Mouse (Mus musculus) heart, postnatal 0 days (tissue): Measurements from ENCODE around the gene Klhdc8a. TPM values are rescaled to one million over a fixed set of nuclear protein-coding genes. Genes with fewer than 3 reads are reported as not detected.

Source experiments
- ATAC-seq: fragments of 200-750 bp; cut with Nextera tagmentation; 2 replicates; pipeline ENCODE4 v1.8.0; 2017; ENCODE audit warnings: low read depth, moderate number of reproducible peaks, moderate library complexity; ENCODE audit not compliant: insufficient read depth
- DNase-seq: peaks from one replicate; pipeline ENCODE4 v3.0.0-alpha.2; 2016; ENCODE audit warnings: low spot score
- H3K27ac ChIP-seq: fragments of 300-500 bp; sonication (generic); 2 replicates; pipeline ENCODE4 v1.5.1; 2014; ENCODE audit warnings: low read depth, mild to moderate bottlenecking
- H3K27me3 ChIP-seq: fragments of 300-500 bp; sonication (generic); 2 replicates; pipeline ENCODE4 v1.6.1; 2014; ENCODE audit warnings: low read length, mixed read lengths; ENCODE audit not compliant: control insufficient read depth, insufficient read depth
- H3K36me3 ChIP-seq: fragments of 300-500 bp; sonication (generic); replicated peaks from 2 replicates; pipeline ENCODE4 v1.6.1; 2014; ENCODE audit warnings: low read length, mixed read lengths; ENCODE audit not compliant: control insufficient read depth, insufficient read depth
- H3K4me1 ChIP-seq: fragments of 300-500 bp; sonication (generic); 2 replicates; pipeline ENCODE4 v1.6.1; 2014; ENCODE audit warnings: antibody characterized with exemption; ENCODE audit not compliant: control insufficient read depth, insufficient read depth
- H3K4me2 ChIP-seq: fragments of 300-500 bp; sonication (generic); 2 replicates; pipeline ENCODE4 v1.6.1; 2014; ENCODE audit warnings: low read depth, mild to moderate bottlenecking, low read length, moderate library complexity
- H3K4me3 ChIP-seq: fragments of 300-500 bp; sonication (generic); 2 replicates; pipeline ENCODE4 v1.5.1; 2014; ENCODE audit warnings: low read depth, low read length
- H3K9ac ChIP-seq: fragments of 300-500 bp; sonication (generic); replicated peaks from 2 replicates; pipeline ENCODE4 v1.6.1; 2014; ENCODE audit warnings: low read depth, low read length, mixed read lengths
- H3K9me3 ChIP-seq: fragments of 300-500 bp; sonication (generic); replicated peaks from 2 replicates; pipeline ENCODE4 v1.6.1; 2016; ENCODE audit warnings: low read length; ENCODE audit not compliant: control insufficient read depth
- CTCF ChIP-seq: IDR thresholded peaks from 2 replicates; pipeline ENCODE4 v1.5.1; 2016; ENCODE audit warnings: antibody characterized with exemption, control low read depth, low read depth
- EP300 ChIP-seq: IDR thresholded peaks from 2 replicates; pipeline ENCODE4 v1.6.1; 2016; ENCODE audit warnings: antibody characterized with exemption, low read depth
- WGBS: fragments of 180-500 bp; shearing (Covaris S2); extraction: QIAGEN DNeasy Blood & Tissue Kit; methylation state at CpG from one replicate; pipeline ENCODE4 v1.1.7; 2014; 5-methylcytosine and 5-hydroxymethylcytosine counted together
- polyA plus RNA-seq: library from polyadenylated mRNA; unstranded; fragments of >200 nt; fragmentation: Nextera tagmentation; extraction: Ambion mirVana; gene quantifications from 2 replicates; pipeline ENCODE4 v1.2.1, GENCODE M21; 2015
- total RNA-seq: library from RNA; depleted of rRNA; stranded (reverse); fragments of >200 nt; gene quantifications from 2 replicates; pipeline ENCODE4 v1.2.3, GENCODE M21; 2014; ENCODE audit warnings: low replicate concordance

Gene Klhdc8a
- total and polyA plus RNA-seq, 2 experiments from 2014 or later = 0.68 to 2.3 TPM

GRCm38 (mm10) chr1:132307962-132308361 is 9.5 kb downstream of the Klhdc8a start:
- TF ChIP-seq CTCF (no peak), EP300 (no peak)
- no peaks in the 10 kb centered on the region for H3K36me3 ChIP-seq

GRCm38 (mm10) chr1:132308674-132309073 is 10.2 kb downstream of the Klhdc8a start:
- TF ChIP-seq EP300 = no peak
- TF ChIP-seq CTCF = no peak
- ATAC-seq (no peak), DNase-seq (no peak)
- peaks cover 19% of the 10 kb centered on the region for H3K4me1 ChIP-seq
- 65% methylated on average over 7 of the region's 7 CpGs for WGBS
- H3K36me3 ChIP-seq = no peaks in the 10 kb centered on the region
- no peak overlapping the region for H3K9ac ChIP-seq
- H3K27me3 ChIP-seq = 0 out of 2 replicates have a peak, but pooled peaks cover 3% of the 10 kb centered on the region
- no peaks in the 10 kb centered on the region for H3K9me3 ChIP-seq
- no peak overlapping the region for H3K4me3 ChIP-seq
- no peak overlapping the region for H3K4me2 ChIP-seq
- no peak overlapping the region for H3K27ac ChIP-seq

More at GRCm38 (mm10) chr1:132307962-132308361, 9.5 kb downstream of the Klhdc8a start:
- Histone ChIP-seq H3K27me3 (0 out of 2 replicates have a peak, but pooled peaks cover 3% of the 10 kb centered on the region), H3K9me3 (no peaks in the 10 kb centered on the region), H3K9ac (no peak overlapping the region), H3K4me1 (peaks cover 19% of the 10 kb centered on the region), H3K4me2 (no peak overlapping the region), H3K27ac (no peak overlapping the region), H3K4me3 (no peak overlapping the region)
- no peak for DNase-seq
- ATAC-seq = no peak
- WGBS = 86% methylated on average over 6 of the region's 6 CpGs

GRCm38 (mm10) chr1:132310754-132311153 is 12.3 kb downstream of the Klhdc8a start:
- H3K27ac ChIP-seq = no peak overlapping the region
- no peak overlapping the region for H3K4me3 ChIP-seq
- no peaks in the 10 kb centered on the region for H3K36me3 ChIP-seq
- H3K27me3 ChIP-seq = peaks cover 13% of the 10 kb centered on the region; the same call in 1 of the 2 replicates
- ATAC-seq (no peak), DNase-seq (no peak)
- H3K4me2 ChIP-seq = no peak overlapping the region
- 43% methylated on average over 7 of the region's 7 CpGs for WGBS
- H3K9me3 ChIP-seq = no peaks in the 10 kb centered on the region
- H3K9ac ChIP-seq = no peak overlapping the region
- H3K4me1 ChIP-seq = peaks cover 19% of the 10 kb centered on the region
- TF ChIP-seq EP300 (no peak), CTCF (no peak)

DNA sequence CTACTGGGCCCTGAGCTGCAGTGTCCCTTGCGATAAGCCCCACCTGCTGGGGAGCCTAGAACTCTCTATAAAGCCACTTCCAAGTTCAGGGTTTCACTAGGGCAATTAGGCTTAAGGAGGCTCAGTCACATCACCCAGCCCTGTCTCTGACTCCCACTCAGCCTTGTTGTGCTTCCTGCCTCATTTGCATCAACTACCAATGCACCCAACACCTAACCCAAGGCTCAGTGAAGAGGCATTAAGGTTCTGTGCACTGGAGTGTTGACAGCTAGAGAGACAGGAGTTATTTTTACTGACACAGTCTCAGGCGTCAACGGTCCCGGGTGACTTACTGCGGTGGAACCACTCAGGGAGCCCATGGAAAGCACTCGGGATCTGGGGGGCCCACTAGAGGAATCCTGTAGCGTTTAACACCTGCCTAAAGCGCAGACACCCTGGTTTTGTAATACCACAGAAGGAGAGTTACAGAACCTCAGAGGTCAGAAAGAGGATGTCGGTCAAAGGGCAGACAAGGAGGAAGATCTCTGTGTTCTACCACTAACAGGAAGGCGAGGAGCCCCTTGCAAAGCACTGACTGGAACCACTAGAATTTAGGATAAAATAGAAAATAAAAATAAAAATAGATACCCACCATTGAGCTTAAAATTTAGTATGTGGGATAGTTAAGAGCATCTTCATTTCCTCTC is 12.9 kb downstream of the Klhdc8a start:
- Histone ChIP-seq H3K36me3 (no peaks in the 10 kb centered on the region), H3K27ac (peak overlapping the region; percentile 40; the same call in 1 of the 2 replicates), H3K4me3 (no peak overlapping the region), H3K9me3 (no peaks in the 10 kb centered on the region), H3K27me3 (peaks cover 13% of the 10 kb centered on the region; the same call in 1 of the 2 replicates), H3K4me1 (peaks cover 19% of the 10 kb centered on the region), H3K4me2 (no peak overlapping the region), H3K9ac (no peak overlapping the region)
- ATAC-seq = no peak
- peak; percentile 39 for DNase-seq
- WGBS = 21% methylated on average over 10 of the region's 10 CpGs
- TF ChIP-seq CTCF (no peak), EP300 (no peak)

DNA sequence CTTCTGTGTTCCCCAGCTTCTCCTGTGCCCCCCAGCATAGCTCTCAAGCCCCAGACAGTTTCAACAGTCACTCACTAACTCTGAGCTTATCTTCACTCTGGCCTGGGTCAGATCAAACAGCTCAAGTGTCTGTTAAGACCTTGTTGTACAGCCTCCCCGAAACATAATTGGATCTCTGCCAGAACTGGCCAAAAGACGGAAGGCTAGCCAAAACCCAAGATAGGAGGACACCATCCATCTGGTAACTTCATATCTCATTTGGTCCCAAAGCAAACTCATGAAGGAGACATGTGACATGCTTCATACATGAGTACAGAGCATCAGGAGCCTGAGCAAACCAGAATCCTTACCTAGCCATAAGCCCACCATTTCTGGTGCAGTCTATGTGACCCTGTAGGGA is 13.6 kb downstream of the Klhdc8a start:
- TF ChIP-seq CTCF (no peak), EP300 (no peak)
- no peak overlapping the region for H3K9ac ChIP-seq
- peak overlapping the region; percentile 40; the same call in 1 of the 2 replicates for H3K27ac ChIP-seq
- H3K4me1 ChIP-seq = peaks cover 24% of the 10 kb centered on the region
- H3K9me3 ChIP-seq = no peaks in the 10 kb centered on the region
- DNase-seq (no peak), ATAC-seq (0 out of 2 replicates have a peak, but pooled peaks have one; percentile 14)
- no peaks in the 10 kb centered on the region for H3K36me3 ChIP-seq
- no peak overlapping the region for H3K4me2 ChIP-seq
- WGBS = 4% methylated on average over 2 of the region's 2 CpGs
- H3K27me3 ChIP-seq = peaks cover 13% of the 10 kb centered on the region; the same call in 1 of the 2 replicates
- no peak overlapping the region for H3K4me3 ChIP-seq
